Mouse (Mus musculus) thymus, adult 2 months (tissue): Measurements from ENCODE around the gene Stk11ip. TPM values are rescaled to one million over a fixed set of nuclear protein-coding genes. Genes with fewer than 3 reads are reported as not detected.

Source experiments
- DNase-seq: peaks from one replicate; pipeline ENCODE4 v3.0.0; 2021
- H3K27ac ChIP-seq: fragments of 200-500 bp; 2 replicates; pipeline ENCODE4 v1.5.1; 2012; ENCODE audit warnings: low read length, control low read depth; ENCODE audit not compliant: control insufficient read depth, insufficient read depth
- H3K27me3 ChIP-seq: fragments of 200-500 bp; 2 replicates; pipeline ENCODE4 v1.6.1; 2012; ENCODE audit warnings: mild to moderate bottlenecking, low read length, moderate library complexity, mixed read lengths; ENCODE audit not compliant: control insufficient read depth, insufficient read depth
- H3K36me3 ChIP-seq: fragments of 200-500 bp; 2 replicates; pipeline ENCODE4 v1.6.1; 2012; ENCODE audit warnings: mild to moderate bottlenecking, low read length, moderate library complexity; ENCODE audit not compliant: control insufficient read depth, insufficient read depth
- H3K4me1 ChIP-seq: fragments of 200-500 bp; replicated peaks from 2 replicates; pipeline ENCODE4 v1.6.1; 2012; ENCODE audit warnings: low read length; ENCODE audit not compliant: control insufficient read depth, insufficient read depth
- H3K4me3 ChIP-seq: fragments of 200-500 bp; 2 replicates; pipeline ENCODE4 v1.5.1; 2012; ENCODE audit warnings: mild to moderate bottlenecking, low read length, control low read depth, moderate library complexity; ENCODE audit not compliant: control insufficient read depth, insufficient read depth
- CTCF ChIP-seq: fragments of 200-500 bp; IDR thresholded peaks from 2 replicates; pipeline ENCODE4 v1.5.1; 2012; ENCODE audit warnings: mild to moderate bottlenecking, control low read depth, low read length, moderate library complexity, borderline replicate concordance; ENCODE audit not compliant: control insufficient read depth, poor library complexity, insufficient read depth; ENCODE audit errors: extremely low read depth
- POLR2A ChIP-seq: fragments of 200-500 bp; IDR thresholded peaks from 2 replicates; pipeline ENCODE4 v1.6.1; 2012; ENCODE audit warnings: mild to moderate bottlenecking, low read length, control low read depth, moderate library complexity; ENCODE audit not compliant: control insufficient read depth, poor library complexity, insufficient read depth; ENCODE audit errors: extremely low read depth
- WGBS: fragments of 180-500 bp; shearing (Covaris S2); methylation state at CpG from one replicate; pipeline ENCODE4 v1.1.7; 2018; 5-methylcytosine and 5-hydroxymethylcytosine counted together
- polyA plus RNA-seq: library from polyadenylated mRNA; depleted of rRNA; stranded (reverse); fragments of >200 nt; gene quantifications from 2 replicates; pipeline ENCODE4 v1.2.3, GENCODE M21; 2012

Gene Stk11ip
- polyA plus RNA-seq, 1 experiment, result 93.0 TPM

GRCm38 (mm10) chr1:75524679-75525078 lies 3.4 kb downstream of the Stk11ip start:
- Histone ChIP-seq H3K4me1 (no peaks in the 10 kb centered on the region), H3K36me3 (no peaks in the 10 kb centered on the region), H3K4me3 (no peak overlapping the region), H3K27ac (no peak overlapping the region), H3K27me3 (no peaks in the 10 kb centered on the region)
- 79% methylated on average over 7 of the region's 7 CpGs for WGBS
- TF ChIP-seq POLR2A, result no peak
- no peak for TF ChIP-seq CTCF
- DNase-seq, result no peak

GRCm38 (mm10) chr1:75530546-75530945 lies 9.2 kb downstream of the Stk11ip start:
- no peak for DNase-seq
- H3K27ac ChIP-seq, result no peak overlapping the region
- H3K36me3 ChIP-seq, result no peaks in the 10 kb centered on the region; the same call in 1 of the 2 replicates
- no peaks in the 10 kb centered on the region for H3K27me3 ChIP-seq
- WGBS, result 97% methylated on average over 4 of the region's 4 CpGs
- no peak overlapping the region for H3K4me3 ChIP-seq
- TF ChIP-seq CTCF, result no peak
- TF ChIP-seq POLR2A, result no peak
- H3K4me1 ChIP-seq, result no peaks in the 10 kb centered on the region

GRCm38 (mm10) chr1:75532280-75533172 lies 11.2 kb downstream of the Stk11ip start:
- no peak overlapping the region for H3K4me3 ChIP-seq
- H3K27me3 ChIP-seq, result no peaks in the 10 kb centered on the region
- H3K27ac ChIP-seq, result no peak overlapping the region
- no peaks in the 10 kb centered on the region for H3K4me1 ChIP-seq
- H3K36me3 ChIP-seq, result no peaks in the 10 kb centered on the region; the same call in none of the 2 replicates
- TF ChIP-seq CTCF (no peak), POLR2A (no peak)
- no peak for DNase-seq
- WGBS, result 94% methylated on average over 19 of the region's 19 CpGs

GRCm38 (mm10) chr1:75533325-75534252 lies 12.3 kb downstream of the Stk11ip start:
- no peak overlapping the region for H3K4me3 ChIP-seq
- no peaks in the 10 kb centered on the region for H3K27me3 ChIP-seq
- DNase-seq, result no peak
- H3K4me1 ChIP-seq, result no peaks in the 10 kb centered on the region
- WGBS, result 90% methylated on average over 19 of the region's 19 CpGs
- TF ChIP-seq CTCF, result no peak
- TF ChIP-seq POLR2A, result no peak
- H3K27ac ChIP-seq, result no peak overlapping the region
- no peaks in the 10 kb centered on the region; the same call in none of the 2 replicates for H3K36me3 ChIP-seq

- Histone ChIP-seq H3K36me3 (no peaks in the 10 kb centered on the region; the same call in none of the 2 replicates), H3K27ac (no peak overlapping the region), H3K27me3 (no peaks in the 10 kb centered on the region), H3K4me3 (no peak overlapping the region), H3K4me1 (no peaks in the 10 kb centered on the region)
- 86% methylated on average over 2 of the region's 2 CpGs for WGBS
- DNase-seq, result no peak
- no peak for TF ChIP-seq CTCF
- TF ChIP-seq POLR2A, result no peak
Observed at GRCm38 (mm10) chr1:75537587-75537986, 16.3 kb downstream of the Stk11ip start.

- DNase-seq, result no peak
- WGBS, result 86% methylated on average over 9 of the region's 9 CpGs
- Histone ChIP-seq H3K4me3 (no peak overlapping the region), H3K4me1 (no peaks in the 10 kb centered on the region), H3K27me3 (no peaks in the 10 kb centered on the region), H3K36me3 (no peaks in the 10 kb centered on the region; the same call in none of the 2 replicates), H3K27ac (no peak overlapping the region)
- no peak for TF ChIP-seq POLR2A
- no peak for TF ChIP-seq CTCF
Observed at GRCm38 (mm10) chr1:75538597-75539190, 17.4 kb downstream of the Stk11ip start.
